Mouse (Mus musculus) ES-E14 (cell line): ENCODE results near the gene Hspa1l.

Source experiments
- CHD2 ChIP-seq: IDR thresholded peaks from 2 replicates; pipeline ENCODE4 v1.6.1; 2014; ENCODE audit warnings: mild to moderate bottlenecking, low read depth, low read length, inconsistent platforms
- HCFC1 ChIP-seq: IDR thresholded peaks from 2 replicates; pipeline ENCODE4 v1.6.1; 2012; ENCODE audit warnings: low read length, inconsistent platforms, borderline replicate concordance; ENCODE audit not compliant: insufficient read depth
- MAFK ChIP-seq: IDR thresholded peaks from 2 replicates; pipeline ENCODE4 v1.6.1; 2014; ENCODE audit warnings: mild to moderate bottlenecking, low read depth, low read length, inconsistent platforms; ENCODE audit not compliant: insufficient read depth
- ZC3H11A ChIP-seq: IDR thresholded peaks from 2 replicates; pipeline ENCODE4 v1.6.1; 2012; ENCODE audit warnings: low read depth, mild to moderate bottlenecking, inconsistent platforms, low read length, borderline replicate concordance
- ZNF384 ChIP-seq: IDR thresholded peaks from 2 replicates; pipeline ENCODE4 v1.6.1; 2012; ENCODE audit warnings: low read depth, low read length, inconsistent platforms

DNA sequence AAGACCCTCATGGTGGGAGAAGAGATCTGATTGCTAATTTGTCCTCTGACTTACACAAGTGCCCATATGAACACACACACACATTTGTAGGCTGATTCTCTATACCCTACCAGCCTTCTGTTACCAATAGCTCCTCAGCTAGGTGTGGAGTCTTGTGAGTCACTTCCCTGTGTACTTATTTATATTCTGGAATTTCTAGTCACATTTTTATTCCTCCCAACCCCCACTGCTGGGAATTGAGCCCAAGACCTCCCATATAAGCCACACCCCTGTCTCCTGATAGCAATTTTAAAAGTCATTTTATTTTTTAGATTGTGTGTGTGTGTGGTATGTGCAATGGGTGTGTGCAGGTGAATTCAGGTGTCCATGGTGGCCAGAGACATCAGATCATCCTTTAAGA, 28.1 kb upstream of the Hspa1l start:
- no peak for TF ChIP-seq ZC3H11A
- no peak for TF ChIP-seq HCFC1
- TF ChIP-seq CHD2: no peak
- no peak for TF ChIP-seq MAFK
- no peak for TF ChIP-seq ZNF384
